Mouse (Mus musculus): ENCODE measurements around the gene Bcl9l.

- TF ChIP-seq POLR2A (IDR thresholded peaks at IDR 0.05; ENCODE audit: low read depth, low read length) = no peak
- TF ChIP-seq CTCF (IDR thresholded peaks at IDR 0.05; ENCODE audit: extremely low read depth, insufficient read depth, insufficient read length, insufficient replicate concordance) = no peak
Measured at GRCm38 (mm10) chr9:44507345-44507744, 24.7 kb downstream of the Bcl9l start.

Data from spleen, adult 2 months (tissue).